Mouse (Mus musculus): ENCODE data around the gene Alpk3.
"Not testable (repeated sequence)": the region's sequence is repeated elsewhere in the genome, so short reads cannot be mapped to it uniquely, and the experiment has no call there.

The Alpk3 gene

GRCm38 (mm10) chr7:81125215-81126175 lies 68.1 kb downstream of the Alpk3 start:
- intact Hi-C loops (cut with DNase I) = no loop called here

- intact Hi-C loops (cut with DNase I) = no loop called here
Measured at GRCm38 (mm10) chr7:81131864-81132263, 74.5 kb downstream of the Alpk3 start.

GRCm38 (mm10) chr7:81132851-81133279 lies 75.5 kb downstream of the Alpk3 start:
- intact Hi-C loops (cut with DNase I) = no loop called here

- intact Hi-C loops (cut with DNase I) = no loop called here
Measured at GRCm38 (mm10) chr7:81133416-81133815, 76.0 kb downstream of the Alpk3 start.

- intact Hi-C loops (cut with DNase I) = no loop called here
Measured at GRCm38 (mm10) chr7:81133941-81134340, 76.5 kb downstream of the Alpk3 start.

GRCm38 (mm10) chr7:81134614-81135067 lies 77.2 kb downstream of the Alpk3 start:
- intact Hi-C loops (cut with DNase I) = no loop called here

GRCm38 (mm10) chr7:81137292-81137691 lies 79.9 kb downstream of the Alpk3 start:
- intact Hi-C loops (cut with DNase I) = no loop called here

GRCm38 (mm10) chr7:81139100-81139499 lies 81.7 kb downstream of the Alpk3 start:
- intact Hi-C loops (cut with DNase I) = no loop called here

GRCm38 (mm10) chr7:81139671-81140404 lies 82.4 kb downstream of the Alpk3 start:
- intact Hi-C loops (cut with DNase I) = no loop called here

GRCm38 (mm10) chr7:81141541-81141940 lies 84.1 kb downstream of the Alpk3 start:
- intact Hi-C loops (cut with DNase I) = no loop called here

- intact Hi-C loops (cut with DNase I) = not testable (repeated sequence)
Measured at GRCm38 (mm10) chr7:81143056-81143455, 85.7 kb downstream of the Alpk3 start.

- intact Hi-C loops (cut with DNase I) = loop anchor here (5.0 to 10.0 kb wide), 3 partner anchors 175 to 417 kb away; no protein-coding TSS in a partner anchor
Measured at GRCm38 (mm10) chr7:81149759-81150158, 92.4 kb downstream of the Alpk3 start.

GRCm38 (mm10) chr7:81151216-81151615 lies 93.8 kb downstream of the Alpk3 start:
- intact Hi-C loops (cut with DNase I) = loop anchor here (5.0 to 10.0 kb wide), 3 partner anchors 176 to 419 kb away; no protein-coding TSS in a partner anchor

- intact Hi-C loops (cut with DNase I) = loop anchor here (5.0 to 10.0 kb wide), 3 partner anchors 178 to 420 kb away; no protein-coding TSS in a partner anchor
Measured at GRCm38 (mm10) chr7:81152306-81152705, 94.9 kb downstream of the Alpk3 start.

GRCm38 (mm10) chr7:81152826-81153225 lies 95.4 kb downstream of the Alpk3 start:
- intact Hi-C loops (cut with DNase I) = loop anchor here (5.0 to 10.0 kb wide), 3 partner anchors 178 to 421 kb away; no protein-coding TSS in a partner anchor

GRCm38 (mm10) chr7:81153327-81153726 lies 95.9 kb downstream of the Alpk3 start:
- intact Hi-C loops (cut with DNase I) = loop anchor here (5.0 to 10.0 kb wide), 3 partner anchors 179 to 421 kb away; no protein-coding TSS in a partner anchor

- intact Hi-C loops (cut with DNase I) = loop anchor here (5.0 to 10.0 kb wide), 3 partner anchors 179 to 422 kb away; no protein-coding TSS in a partner anchor
Measured at GRCm38 (mm10) chr7:81154244-81154643, 96.8 kb downstream of the Alpk3 start.

- intact Hi-C loops (cut with DNase I) = loop anchor here (5.0 to 10.0 kb wide), 3 partner anchors 180 to 423 kb away; no protein-coding TSS in a partner anchor
Measured at GRCm38 (mm10) chr7:81154960-81155359, 97.6 kb downstream of the Alpk3 start.

Measured in adrenal gland (tissue).